Mouse (Mus musculus) retina, postnatal 1 day (tissue): Measurements from ENCODE around the gene Ldlrap1.
A peak's percentile ranks its signal among the peaks of the same experiment; 100 is the strongest.

Experiments used
- DNase-seq: peaks from one replicate; pipeline ENCODE4 v3.0.0-alpha.2; 2012

The Ldlrap1 gene

DNA sequence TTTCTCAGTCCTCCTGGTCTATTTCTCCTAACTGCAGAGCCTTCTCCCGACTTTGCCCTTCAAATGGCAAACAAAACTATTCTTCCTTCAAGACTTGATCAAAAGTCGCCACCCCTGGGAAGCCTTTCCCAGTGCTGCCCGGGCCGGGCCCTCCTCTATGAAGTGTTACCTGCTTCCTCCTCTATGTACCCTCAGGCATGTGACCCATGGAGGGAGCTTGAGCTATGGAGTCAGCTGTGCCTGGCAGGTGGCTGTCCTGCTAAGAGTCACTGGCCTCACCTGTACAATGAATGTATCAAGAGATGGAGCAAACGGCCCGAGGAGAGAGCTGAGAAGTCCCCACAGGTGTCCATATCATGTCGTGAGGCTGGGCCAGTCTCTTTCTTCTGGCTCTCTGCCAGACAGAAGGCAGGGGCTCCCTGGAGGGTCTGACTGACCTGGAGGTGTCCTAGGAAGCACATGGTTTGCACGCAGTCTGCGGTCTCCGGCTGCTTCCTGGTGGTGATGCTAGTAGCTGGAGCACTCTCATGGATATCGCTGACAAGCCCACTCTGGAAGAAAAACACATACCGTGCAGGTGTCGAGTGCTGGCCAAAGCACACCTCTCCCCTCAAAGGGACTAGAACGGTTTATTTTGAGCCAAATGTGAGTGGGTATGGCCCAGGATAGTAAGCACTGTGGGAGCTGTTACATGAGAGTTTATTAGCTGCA lies 7.6 kb upstream of the Ldlrap1 start:
- no peak for DNase-seq

DNA sequence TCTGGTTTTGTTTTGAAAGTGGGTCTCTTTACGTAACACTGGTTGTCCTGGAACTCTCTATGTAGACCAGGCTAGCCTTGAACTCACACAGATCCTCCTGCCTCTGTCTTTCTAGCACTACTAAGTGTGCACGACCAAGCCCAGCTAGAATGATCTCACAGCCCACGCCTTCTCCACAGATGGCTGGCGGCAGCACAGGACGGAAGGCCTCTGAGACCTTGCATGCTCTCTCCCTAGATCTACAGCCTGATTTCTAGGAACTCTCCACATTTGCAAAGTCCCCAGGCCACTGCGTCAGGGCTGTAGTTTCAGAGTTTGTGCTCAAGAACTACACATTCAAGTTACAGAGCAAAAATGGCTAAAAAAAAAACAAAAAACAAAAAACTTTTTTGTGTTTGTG lies 6.3 kb upstream of the Ldlrap1 start:
- no peak for DNase-seq

DNA sequence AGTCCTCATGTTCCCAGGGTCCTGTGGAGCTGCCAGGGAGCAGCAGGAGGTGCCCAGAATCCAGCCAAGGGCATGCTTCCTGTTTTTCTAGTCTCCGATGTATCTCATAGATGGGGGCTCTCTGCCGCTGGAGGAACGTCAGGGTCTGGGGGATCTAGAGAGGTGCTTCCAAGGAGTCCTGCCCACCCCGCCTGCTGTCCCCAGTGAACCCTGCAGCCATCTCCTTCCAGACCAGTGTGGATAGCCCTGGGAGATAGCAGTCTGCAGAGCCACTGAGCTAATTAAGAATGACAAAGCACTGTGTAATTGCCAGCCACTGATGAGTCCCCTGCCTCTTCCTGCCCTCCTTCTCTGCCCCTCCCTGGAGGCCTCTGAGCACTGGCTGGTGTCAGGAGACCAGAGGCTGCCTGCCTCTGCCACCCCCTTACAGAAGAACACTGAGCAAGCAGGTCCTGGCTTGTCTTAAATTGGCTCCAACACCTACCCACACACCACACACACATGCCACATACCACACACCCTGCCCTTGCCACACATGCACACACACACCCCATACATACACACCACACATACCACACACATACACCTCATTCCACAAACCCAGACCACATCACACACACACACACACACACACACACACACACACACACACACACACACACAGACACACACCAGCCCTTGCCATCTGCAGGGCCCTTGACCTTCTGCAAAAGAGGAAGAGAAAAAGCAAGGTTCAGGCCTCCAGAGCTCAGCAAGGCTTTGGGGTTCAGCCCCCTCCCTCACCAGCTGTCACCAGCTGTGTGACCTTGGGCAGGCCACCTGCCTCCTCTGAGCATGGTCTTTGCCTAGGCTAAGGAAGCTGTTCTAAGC lies 5.2 kb upstream of the Ldlrap1 start:
- DNase-seq = peak; percentile 78

DNA sequence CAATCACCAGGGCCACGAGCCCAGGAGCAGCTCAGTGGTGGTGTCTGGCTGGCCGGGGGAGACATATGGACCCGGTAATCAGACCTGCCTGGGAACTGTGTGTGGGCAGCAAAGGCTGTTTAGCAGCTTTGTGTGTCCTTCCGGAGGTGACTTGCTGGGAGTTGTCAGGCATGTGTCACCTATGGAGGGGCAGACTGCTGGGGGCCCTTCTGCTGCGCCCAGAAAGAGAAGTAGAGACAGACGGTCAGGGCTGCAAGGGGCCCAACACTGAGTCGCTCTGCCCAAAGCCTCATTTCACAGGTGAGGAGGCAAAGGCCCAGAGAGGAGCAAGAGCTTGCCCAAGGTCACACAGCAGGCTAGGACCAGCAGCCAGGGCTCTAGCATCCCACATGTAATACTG lies 2.1 kb upstream of the Ldlrap1 start:
- DNase-seq = no peak

DNA sequence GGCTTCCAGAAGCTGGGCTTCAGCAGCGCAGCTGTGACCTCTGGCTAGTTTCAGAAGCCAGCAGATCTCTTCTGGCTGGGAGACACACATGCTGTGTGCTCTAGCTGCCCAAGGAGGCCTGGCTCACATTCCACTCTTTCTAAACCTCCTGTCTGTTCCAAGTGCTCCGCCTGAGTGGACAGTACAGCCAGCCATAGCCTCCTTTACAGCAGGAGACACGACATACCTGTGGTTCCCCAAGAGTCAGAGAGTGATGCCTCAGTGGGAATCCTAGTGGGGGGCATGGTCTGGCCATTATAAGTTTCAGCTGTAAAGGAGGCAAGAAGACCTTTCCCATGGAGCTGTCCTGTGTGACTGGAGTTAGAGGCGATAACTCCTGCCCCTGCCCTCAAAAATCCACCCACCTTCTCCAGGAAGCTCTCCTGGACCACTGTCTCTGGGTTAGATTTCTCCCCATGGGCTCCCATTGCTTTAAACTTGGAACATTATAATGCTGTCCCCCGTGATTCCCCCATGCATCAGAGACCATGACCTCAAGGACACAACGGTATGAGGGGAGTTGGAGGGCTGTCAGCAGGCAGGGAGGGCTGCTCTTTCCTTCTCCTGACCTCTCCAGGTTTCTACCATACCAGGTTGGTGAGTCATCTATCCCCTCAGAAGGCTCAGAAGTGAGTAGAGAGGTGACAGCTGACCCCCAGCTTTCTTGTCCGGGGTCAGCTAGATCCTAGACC lies 1.4 kb upstream of the Ldlrap1 start:
- DNase-seq = no peak

DNA sequence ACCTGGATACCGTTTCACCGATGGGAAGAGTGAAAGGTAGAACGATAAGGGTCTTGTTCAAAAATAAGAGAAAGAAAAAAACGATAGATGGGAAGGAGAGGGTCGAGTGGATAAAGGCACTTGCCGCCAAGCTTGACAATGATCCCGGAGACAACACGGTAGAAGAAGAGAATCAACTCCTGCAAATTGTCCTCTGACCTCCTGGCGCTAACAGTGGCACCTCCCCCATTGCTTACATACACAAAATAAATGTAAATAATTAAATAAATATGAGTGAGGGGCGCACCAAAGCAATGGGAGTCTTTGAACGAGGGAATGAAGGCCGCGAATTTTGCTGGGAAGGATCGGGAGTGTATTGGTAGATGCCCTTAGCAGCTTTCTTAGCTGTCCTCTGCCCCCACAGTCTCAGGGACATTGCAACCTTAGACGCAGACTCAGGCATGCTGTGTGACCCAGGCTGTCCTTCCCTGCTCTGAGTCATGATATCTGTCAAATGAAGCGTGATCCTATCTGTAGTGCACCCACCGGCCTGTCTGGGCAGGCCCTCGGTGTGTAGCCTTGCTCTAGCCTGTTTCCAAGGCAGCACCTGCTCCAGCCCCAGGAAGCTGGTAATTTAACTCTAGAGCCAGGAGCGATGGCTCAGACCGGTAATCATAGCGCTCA lies 533 bp upstream of the Ldlrap1 start:
- DNase-seq = peak; percentile 22

DNA sequence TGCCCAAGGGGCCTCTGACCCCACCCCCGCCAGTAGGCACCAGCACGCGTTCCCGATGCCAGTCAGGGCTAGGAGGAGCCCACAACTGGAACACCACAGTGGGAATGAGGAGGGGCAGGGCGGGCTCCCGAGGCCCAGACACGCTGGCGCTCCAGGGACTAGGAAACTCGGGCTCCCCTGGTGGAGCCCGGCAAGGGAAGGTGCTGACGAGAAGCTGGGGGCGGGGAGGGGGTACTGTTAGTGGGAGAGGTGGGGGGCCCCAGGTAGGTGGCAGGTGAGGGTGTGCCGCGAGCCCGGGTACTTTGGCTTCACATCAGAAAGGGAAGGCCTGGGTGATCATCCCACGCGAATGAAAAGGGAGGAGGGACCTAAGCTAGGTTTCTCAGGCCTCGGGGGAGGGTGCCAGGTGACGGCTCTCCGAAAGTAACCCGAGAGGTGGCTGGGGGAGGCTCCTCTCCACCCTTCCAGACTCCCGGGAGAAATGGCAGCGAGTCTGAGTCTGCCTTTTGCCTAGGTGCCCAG lies 859 bp downstream of the Ldlrap1 start:
- DNase-seq = peak; percentile 51

DNA sequence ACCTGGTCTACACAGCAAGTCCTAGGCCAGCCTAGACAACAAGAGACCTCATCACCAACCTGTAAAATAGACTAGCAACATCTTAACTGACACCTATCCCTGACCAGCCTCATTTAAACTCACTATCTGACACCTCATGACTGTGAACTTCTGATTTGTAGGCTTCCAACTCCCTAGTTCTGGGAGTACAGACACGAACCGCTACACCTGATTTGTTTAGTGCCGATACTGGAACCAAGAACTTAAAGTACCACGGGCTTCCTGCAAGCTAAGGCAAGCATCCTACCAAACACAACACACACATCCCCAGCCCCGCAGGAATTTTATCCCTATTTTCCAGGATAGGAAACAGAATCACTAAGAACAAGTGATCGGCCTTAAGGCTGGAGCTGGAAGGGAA lies 1.5 kb downstream of the Ldlrap1 start:
- DNase-seq = no peak

DNA sequence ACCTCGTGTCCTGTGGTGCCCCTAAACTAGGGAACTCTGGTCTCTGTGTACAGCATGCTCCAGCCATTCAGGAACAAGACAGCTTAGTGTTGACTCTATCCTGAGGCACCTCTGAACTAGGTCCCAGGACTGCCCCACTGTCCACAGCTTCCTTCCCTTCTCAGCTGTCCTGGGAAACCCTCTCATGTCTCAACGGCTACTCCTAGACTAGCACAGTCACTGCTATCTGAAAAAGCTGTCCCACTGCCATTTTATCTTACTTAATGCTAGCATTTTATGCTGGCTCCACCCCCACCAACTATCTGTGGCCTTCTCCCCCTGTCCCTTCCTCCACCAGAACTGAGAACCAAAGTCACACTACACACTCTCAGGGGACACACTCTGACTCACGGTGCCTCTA lies 3.5 kb downstream of the Ldlrap1 start:
- DNase-seq = no peak

DNA sequence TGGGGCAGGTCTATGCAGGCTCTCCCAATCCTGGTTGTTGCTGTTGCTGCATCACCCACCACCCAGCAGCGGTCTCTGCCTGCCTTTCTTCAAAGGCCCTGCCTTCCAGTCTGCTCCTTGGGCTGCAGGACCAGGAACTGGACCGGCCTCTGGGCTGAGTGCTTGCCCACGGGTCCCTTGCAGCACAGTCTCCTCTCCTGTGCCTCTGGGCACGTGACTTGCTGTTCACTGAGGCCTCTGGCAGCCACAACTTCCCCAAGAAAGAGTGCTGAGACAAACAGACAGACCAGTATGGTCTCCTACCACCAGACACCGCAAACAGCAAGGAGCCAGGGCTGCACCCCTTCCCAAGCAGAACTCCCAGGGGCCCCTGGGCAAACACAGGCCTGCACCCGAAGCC lies 5.5 kb downstream of the Ldlrap1 start:
- no peak for DNase-seq

DNA sequence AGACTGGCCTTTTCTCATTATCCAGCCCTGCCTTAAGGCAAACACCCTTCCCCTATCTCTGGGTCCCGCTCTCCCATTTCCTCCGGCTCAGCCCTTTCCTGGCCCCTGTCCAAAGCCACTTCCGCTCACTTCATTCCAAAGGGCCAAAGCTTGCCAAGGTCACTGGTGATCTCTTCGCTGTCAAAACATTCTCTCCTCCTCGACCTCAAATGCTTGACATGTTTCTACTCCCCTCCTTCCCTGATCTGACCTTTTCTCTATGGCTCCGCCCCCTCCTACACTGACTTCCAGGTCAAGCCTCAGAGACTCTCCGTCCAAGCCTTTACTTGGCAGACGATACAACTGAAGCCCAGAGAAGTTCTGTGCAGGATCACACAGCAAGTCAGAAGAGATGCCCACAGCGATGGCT lies 7.0 kb downstream of the Ldlrap1 start:
- DNase-seq = peak; percentile 37

DNA sequence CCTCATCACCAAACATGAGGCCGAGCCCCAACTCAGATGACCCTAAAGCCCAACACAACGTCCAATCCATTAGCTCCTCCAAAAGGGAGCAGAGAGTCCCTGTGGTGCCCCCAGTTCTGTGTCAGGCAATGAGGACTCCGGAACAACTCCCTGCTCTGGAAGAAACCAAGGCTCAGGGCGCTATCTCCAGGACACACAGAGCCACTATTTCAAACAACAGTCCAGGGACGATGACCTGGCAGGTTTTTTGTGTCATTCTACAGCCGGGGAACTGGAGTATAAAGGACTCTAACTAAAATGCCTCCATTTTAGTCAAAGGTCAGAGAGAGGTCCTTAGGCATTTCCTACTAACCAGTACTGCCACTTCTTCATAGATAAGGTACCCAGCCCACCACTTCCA lies 7.5 kb downstream of the Ldlrap1 start:
- no peak for DNase-seq

DNA sequence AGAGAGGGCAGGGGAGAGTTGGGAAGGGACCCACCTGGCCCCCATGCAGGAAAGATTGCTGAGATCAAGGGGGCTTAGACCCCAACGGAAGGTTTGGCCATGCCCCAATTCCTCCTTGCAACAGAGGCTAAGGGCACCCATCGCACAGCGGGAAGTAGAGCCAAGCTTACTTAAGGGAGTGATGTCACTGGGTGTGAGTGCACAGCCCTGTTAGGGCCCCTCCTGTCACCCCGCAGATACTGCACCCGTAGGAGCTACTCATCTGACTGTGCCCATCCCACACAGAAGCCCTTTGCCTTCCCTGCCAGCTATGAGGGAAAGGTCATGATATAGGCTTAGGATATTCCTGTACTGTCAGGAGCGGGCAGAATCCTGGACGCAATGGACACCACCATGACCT lies 8.3 kb downstream of the Ldlrap1 start:
- DNase-seq = no peak

DNA sequence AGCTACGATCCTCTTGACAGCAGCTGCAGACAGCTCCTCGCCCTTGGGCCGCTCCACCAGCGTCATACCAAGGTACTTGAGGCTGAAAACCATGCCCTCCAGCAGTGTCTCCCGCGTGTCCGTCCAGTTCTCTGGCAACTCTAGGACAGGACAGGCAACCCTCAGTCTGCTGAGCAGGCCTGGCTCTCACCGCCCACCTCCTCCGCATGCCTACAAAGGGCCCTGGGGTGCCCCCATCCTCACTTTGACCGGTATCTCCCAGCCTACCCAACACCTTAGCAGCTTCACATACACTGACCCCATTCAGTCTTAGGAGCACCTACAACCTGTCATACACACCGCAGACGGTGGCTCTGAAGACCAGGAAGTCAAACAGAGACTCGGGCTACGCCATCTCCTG lies 8.9 kb downstream of the Ldlrap1 start:
- no peak for DNase-seq

DNA sequence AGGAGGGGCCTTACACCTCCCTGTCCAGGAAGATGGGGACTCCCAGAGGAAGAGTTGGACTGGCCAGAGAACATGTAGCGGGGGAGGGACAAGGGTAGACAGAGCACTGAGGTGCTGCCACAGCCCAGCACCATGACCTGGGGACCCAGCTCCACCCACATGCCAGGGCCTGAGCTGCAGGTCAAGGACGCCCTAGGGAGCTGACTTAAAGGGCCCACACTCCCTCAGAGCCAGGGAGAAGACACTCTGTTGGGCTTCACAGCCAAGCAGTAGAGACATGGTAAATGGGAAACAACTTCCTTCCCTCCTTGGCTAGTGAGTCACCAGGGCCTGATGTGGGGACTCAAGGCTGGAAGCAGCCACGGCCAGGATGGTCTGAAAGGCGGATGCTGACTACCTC lies 9.5 kb downstream of the Ldlrap1 start:
- no peak for DNase-seq

DNA sequence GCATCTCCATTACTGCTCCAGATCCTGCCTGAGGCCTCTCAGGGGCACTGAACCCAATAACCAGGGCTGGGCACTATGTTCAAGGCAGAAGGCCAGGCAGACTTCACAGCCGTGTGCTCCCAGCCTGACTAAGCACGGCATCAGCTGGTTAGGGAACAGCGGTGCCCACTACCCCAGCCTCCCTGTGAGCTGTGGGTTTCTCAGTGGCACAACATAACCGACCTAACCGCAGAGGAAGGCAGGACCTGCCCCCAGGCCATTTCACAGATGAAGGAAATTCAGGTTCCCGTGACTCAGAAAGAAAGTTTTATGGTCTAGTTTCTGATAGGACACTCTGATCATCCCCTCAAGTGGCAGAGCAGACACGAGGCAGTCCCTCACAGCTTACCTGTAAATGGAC lies 10.9 kb downstream of the Ldlrap1 start:
- DNase-seq = peak; percentile 17

DNA sequence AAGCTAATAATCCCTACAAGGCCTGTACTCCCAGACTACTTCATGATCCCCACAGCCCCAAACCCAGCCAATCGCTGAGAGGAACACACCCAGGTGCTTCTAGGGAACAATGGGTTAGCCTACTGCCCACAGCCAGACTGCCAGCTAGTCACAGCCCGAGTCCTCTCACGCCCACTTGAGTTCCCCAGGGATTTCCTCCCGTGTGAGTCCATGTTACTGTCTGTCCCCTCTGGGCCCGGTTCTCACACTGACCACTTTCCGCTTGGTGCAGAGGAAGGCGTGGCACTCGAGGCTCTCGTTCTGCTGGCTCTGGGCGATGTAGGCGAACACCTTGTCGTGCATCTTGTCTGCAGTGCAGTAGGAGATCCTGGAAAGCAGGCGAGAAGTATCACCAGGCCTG lies 12.9 kb downstream of the Ldlrap1 start:
- DNase-seq = no peak

DNA sequence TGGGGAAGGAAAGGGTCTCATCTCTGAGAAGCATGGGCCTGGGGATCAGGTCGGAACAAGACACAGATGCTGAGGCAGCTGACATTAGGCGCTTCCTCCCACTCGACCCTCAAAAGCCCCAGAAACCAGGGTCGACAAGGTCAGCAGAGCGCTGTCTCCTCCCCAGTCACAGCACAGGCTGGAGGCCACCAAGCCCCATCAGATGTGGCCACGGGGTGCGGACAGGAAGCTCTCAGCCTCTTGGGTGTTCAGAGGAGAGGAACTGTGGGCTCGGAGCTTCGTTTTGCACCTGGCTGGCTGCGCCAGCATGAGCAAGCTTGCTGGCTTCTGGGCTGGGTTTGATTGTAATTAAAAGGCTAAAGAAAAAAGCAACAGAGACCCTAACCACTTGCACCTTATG lies 13.5 kb downstream of the Ldlrap1 start:
- DNase-seq = no peak

DNA sequence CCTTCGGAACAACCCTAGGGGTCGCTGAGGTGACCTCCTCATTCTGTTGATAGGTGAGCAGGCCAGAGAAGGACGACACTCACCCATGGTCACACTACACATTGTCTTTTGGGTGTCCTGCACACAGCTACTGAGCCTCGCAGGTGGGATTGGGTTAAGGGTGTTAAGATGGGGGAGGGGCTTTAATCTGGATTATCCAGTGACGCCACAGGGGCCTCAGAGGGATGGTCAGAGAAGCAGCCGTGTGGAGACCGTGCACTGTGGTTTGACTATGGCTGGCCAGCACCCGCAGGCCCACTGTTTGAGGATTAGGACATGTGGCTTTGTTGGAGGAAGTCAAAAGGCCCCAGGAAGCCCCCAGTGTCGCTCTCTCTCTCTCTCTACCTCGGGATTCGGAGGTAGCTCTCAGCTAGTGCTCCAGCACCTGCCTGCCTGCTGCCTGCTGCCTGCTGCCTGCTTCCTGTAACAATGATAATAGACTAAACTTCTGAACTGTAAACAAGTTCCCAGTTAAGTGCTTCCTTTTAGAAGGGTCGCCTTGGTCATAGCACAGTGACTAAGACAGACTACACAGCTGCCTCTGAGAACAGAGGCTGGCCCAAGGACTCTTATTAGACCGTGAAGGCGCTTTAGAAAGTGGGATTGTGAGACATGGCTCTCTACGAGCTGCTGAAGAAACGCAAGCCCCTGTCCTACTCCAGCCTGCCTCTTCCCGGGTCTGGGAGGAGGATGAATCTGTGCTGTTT lies 14.1 kb downstream of the Ldlrap1 start:
- DNase-seq = peak; percentile 59

DNA sequence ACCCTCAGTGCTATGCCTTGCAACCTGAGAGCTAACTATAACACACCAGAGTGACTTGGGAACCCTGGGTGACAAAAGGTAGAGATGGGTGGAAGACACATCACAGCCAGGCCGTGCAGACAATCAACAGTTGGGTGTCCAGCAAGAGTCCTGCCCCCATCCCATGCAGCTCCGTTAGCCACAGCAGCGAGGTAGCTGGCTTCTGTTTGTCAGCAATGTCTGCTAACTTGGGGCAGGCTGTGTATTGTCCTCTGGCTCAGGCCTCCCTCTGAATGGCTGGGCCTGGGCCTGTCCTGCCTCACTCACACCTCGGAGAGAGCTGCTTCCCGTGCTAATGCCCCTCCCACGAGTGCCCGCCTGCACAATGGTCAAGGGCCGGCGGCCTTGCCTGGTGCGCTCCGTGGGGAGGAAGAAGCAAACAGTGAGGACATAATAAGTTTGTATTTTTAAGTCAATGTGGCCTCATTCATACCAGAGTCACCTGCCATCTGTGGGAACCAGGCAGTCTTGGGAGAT lies 14.9 kb downstream of the Ldlrap1 start:
- no peak for DNase-seq

DNA sequence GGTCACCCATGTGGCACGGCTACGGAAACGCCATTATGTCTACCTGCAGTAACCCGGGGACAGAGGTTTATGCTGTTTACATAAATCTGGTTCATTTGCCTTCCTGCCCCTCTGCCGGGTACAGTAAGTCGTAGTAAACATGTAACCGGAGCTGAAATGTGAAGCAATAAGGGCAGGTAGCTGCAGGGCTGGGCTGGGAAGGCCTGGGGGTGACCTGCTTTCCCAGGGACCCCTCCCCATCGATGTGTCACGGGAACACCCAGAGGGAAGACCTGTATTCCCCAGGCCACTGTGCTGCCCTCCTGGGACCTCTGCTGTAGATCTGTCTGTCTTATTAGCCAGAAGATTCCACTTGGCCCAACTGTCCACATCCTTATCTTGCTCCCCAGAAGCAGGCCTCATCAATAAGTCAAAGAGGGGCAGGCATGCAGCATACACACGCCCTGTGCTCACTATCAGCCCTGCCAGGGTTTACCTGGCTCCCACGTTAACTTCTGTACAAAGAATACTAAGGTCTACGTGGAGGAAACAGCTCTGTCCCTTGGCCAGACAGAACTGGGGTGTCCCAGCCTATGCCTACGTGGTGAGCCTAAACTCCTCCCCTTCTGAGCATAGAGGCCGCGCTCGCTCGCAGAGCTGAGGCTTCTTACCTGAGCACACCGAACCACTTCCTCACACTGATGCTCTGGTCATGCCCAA lies 16.0 kb downstream of the Ldlrap1 start:
- DNase-seq = no peak
